Mouse (Mus musculus) lung, embryonic 16.5 days (tissue): ENCODE measurements around the gene Asns. TPM values are rescaled to one million over a fixed set of nuclear protein-coding genes. Genes with fewer than 3 reads are reported as not detected.
A peak's percentile ranks its signal among the peaks of the same experiment; 100 is the strongest.

ENCODE experiments used
- ATAC-seq: fragments of 200-750 bp; cut with Nextera tagmentation; 2 replicates; pipeline ENCODE4 v1.8.0; 2017; ENCODE audit warnings: low read depth, mild to moderate bottlenecking, moderate library complexity
- H3K27ac ChIP-seq: fragments of 300-500 bp; sonication (generic); 2 replicates; pipeline ENCODE4 v1.5.1; 2014; ENCODE audit warnings: mild to moderate bottlenecking, control low read depth, low read length
- H3K27me3 ChIP-seq: fragments of 300-500 bp; sonication (generic); 2 replicates; pipeline ENCODE4 v1.6.1; 2014; ENCODE audit warnings: low read depth, low read length, mixed read lengths; ENCODE audit not compliant: control insufficient read depth, insufficient read depth
- H3K36me3 ChIP-seq: fragments of 300-500 bp; sonication (generic); 2 replicates; pipeline ENCODE4 v1.6.1; 2014; ENCODE audit warnings: low read length; ENCODE audit not compliant: control insufficient read depth, insufficient read depth
- H3K4me1 ChIP-seq: fragments of 300-500 bp; sonication (generic); replicated peaks from 2 replicates; pipeline ENCODE4 v1.6.1; 2014; ENCODE audit warnings: low read length, mixed read lengths; ENCODE audit not compliant: control insufficient read depth, insufficient read depth
- H3K4me2 ChIP-seq: fragments of 300-500 bp; sonication (generic); 2 replicates; pipeline ENCODE4 v1.6.1; 2014; ENCODE audit warnings: low read depth, low read length, control low read depth
- H3K4me3 ChIP-seq: fragments of 300-500 bp; sonication (generic); 2 replicates; pipeline ENCODE4 v1.5.1; 2014; ENCODE audit warnings: mild to moderate bottlenecking, low read length, control low read depth
- H3K9ac ChIP-seq: fragments of 300-500 bp; sonication (generic); 2 replicates; pipeline ENCODE4 v1.6.1; 2014; ENCODE audit warnings: low read length, control low read depth
- H3K9me3 ChIP-seq: fragments of 300-500 bp; sonication (generic); 2 replicates; pipeline ENCODE4 v1.6.1; 2016; ENCODE audit warnings: low read length; ENCODE audit not compliant: control insufficient read depth
- WGBS: fragments of 180-500 bp; shearing (Covaris S2); extraction: QIAGEN DNeasy Blood & Tissue Kit; methylation state at CpG from one replicate; pipeline ENCODE4 v1.1.7; 2014; 5-methylcytosine and 5-hydroxymethylcytosine counted together
- polyA plus RNA-seq: library from polyadenylated mRNA; unstranded; fragments of >200 nt; fragmentation: Nextera tagmentation; extraction: Ambion mirVana; gene quantifications from 2 replicates; pipeline ENCODE4 v1.2.1, GENCODE M21; 2015

Gene Asns
- polyA plus RNA-seq, 1 experiment from 2014 or later, result 43.6 TPM

DNA sequence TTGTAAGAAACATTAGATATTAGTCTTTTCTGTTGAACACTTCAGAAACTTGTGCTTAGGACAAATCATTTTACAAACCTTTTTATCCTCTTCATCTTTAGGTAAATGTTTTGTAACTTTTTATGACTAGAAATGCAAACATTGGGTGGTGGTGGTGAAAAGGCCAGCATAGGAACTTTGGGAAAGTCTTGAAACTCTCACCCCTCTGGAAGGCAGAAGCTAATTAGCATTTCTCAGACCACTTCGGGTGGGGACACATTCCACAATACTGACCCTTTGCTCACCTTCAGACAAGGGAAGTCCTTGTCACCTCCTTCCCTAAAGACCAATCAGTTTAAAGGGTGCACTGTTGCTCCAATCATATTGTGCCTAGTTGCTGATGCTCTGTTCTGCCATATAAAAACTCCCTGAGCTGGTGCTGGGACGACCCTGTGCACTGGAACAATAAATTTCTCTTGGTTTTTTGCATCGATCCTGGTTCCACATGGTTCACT lies 18.8 kb upstream of the Asns start:
- H3K4me1 ChIP-seq, result 0 out of 2 replicates have a peak, but pooled peaks cover 5% of the 10 kb centered on the region
- no peak overlapping the region for H3K27ac ChIP-seq
- WGBS, result 53% methylated on average over 3 of the region's 3 CpGs
- H3K9ac ChIP-seq, result no peak overlapping the region
- H3K36me3 ChIP-seq, result no peaks in the 10 kb centered on the region
- H3K27me3 ChIP-seq, result no peaks in the 10 kb centered on the region
- no peak overlapping the region for H3K4me3 ChIP-seq
- no peak for ATAC-seq
- H3K4me2 ChIP-seq, result no peak overlapping the region
- H3K9me3 ChIP-seq, result no peaks in the 10 kb centered on the region

DNA sequence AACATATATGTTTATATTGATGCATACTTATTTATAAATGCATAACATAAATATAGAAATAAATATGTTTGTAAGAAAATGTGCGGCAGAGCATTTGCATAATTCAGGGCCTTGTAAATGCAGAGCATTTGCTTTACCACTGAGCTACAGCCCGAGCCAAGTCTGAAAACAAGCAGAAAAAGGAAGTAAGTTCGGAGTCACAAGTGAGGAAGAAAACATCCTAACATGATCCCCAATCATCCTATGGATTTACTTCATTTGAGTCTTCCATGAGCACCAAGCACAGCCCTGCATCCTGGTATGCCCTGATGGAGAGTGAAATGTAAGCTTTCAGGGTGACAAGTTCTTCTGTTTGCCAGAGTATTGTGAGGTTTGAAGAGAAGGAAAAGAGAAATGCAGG lies 15.2 kb upstream of the Asns start:
- no peak overlapping the region for H3K27ac ChIP-seq
- no peak overlapping the region for H3K4me3 ChIP-seq
- no peak overlapping the region for H3K4me2 ChIP-seq
- no peaks in the 10 kb centered on the region for H3K36me3 ChIP-seq
- no peak overlapping the region for H3K9ac ChIP-seq
- 72% methylated on average over 3 of the region's 3 CpGs for WGBS
- no peaks in the 10 kb centered on the region for H3K9me3 ChIP-seq
- no peaks in the 10 kb centered on the region for H3K27me3 ChIP-seq
- no peak for ATAC-seq
- no peaks in the 10 kb centered on the region for H3K4me1 ChIP-seq

GRCm38 (mm10) chr6:7706796-7707195 lies 13.7 kb upstream of the Asns start:
- Histone ChIP-seq H3K9me3 (no peaks in the 10 kb centered on the region), H3K27ac (no peak overlapping the region), H3K36me3 (no peaks in the 10 kb centered on the region), H3K4me3 (no peak overlapping the region), H3K4me1 (no peaks in the 10 kb centered on the region), H3K9ac (no peak overlapping the region), H3K4me2 (no peak overlapping the region), H3K27me3 (no peaks in the 10 kb centered on the region)
- WGBS, result 39% methylated on average over 1 of the region's 1 CpGs
- ATAC-seq, result no peak

DNA sequence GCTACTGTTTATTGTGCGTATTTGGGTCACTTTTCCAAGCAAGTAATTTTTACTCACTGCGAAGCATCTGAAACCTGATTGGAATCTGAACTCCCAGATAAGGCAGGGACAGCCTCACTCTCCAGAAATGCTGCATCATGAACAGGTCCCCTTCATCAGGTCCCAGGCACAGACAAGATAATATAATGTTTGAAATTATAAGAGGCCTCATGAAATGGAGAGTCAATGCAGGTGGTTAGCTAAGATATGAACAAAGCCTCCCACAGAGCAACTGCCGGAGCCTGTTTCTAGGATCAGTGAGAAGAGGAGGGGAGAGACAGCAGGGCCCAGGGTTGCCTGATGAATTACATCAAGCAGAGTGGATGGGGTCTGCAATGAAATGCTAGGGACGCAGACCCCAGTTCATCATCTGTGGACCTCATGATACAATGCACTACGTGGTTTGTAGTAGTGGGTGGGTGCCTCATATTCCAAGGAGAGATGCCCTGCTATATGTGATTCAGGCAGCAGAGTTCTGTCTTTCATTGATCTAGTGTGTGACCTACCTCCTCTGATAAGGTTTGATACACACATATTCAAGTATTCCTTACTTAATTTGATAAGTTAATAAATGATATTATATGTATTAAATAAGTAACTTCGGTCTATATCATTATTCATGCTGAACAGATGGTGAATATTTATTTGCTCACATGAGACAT lies 5.1 kb upstream of the Asns start:
- Histone ChIP-seq H3K4me1 (peaks cover 2% of the 10 kb centered on the region; the same call in 1 of the 2 replicates), H3K27ac (no peak overlapping the region), H3K4me2 (no peak overlapping the region), H3K9ac (no peak overlapping the region), H3K36me3 (no peaks in the 10 kb centered on the region), H3K4me3 (no peak overlapping the region), H3K9me3 (no peaks in the 10 kb centered on the region), H3K27me3 (no peaks in the 10 kb centered on the region)
- WGBS, result 78% methylated on average over 6 of the region's 6 CpGs
- no peak for ATAC-seq

GRCm38 (mm10) chr6:7697077-7697643 lies 4.1 kb upstream of the Asns start:
- Histone ChIP-seq H3K4me2 (no peak overlapping the region), H3K9ac (no peak overlapping the region), H3K36me3 (no peaks in the 10 kb centered on the region), H3K9me3 (no peaks in the 10 kb centered on the region), H3K4me1 (peaks cover 2% of the 10 kb centered on the region; the same call in 1 of the 2 replicates), H3K27me3 (no peaks in the 10 kb centered on the region), H3K4me3 (no peak overlapping the region), H3K27ac (no peak overlapping the region)
- ATAC-seq, result no peak
- 76% methylated on average over 4 of the region's 4 CpGs for WGBS

DNA sequence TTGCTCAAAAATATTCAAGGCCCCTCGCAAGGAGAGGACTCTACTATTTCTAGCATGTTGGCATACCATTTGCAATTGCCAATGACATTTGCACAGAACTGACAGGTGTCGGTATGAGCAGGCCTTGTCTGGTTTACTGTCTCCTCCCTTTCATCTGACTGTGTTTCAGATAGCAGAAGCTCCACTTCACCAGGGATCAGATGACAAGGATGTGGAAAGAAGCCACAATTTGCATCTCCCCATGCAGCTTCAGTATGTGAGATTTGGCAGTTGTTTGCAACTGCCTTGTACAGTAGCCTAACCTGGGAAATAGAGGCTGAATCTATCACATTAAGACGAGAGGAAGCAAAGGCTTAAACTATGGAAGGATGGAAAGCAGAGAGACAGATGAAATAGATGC lies 3.6 kb upstream of the Asns start:
- H3K9me3 ChIP-seq, result no peaks in the 10 kb centered on the region
- no peaks in the 10 kb centered on the region for H3K27me3 ChIP-seq
- H3K27ac ChIP-seq, result no peak overlapping the region
- WGBS, result 64% methylated on average over 3 of the region's 3 CpGs
- ATAC-seq, result no peak
- no peak overlapping the region for H3K4me2 ChIP-seq
- H3K4me1 ChIP-seq, result peaks cover 5% of the 10 kb centered on the region; the same call in 1 of the 2 replicates
- no peak overlapping the region for H3K9ac ChIP-seq
- no peaks in the 10 kb centered on the region for H3K36me3 ChIP-seq
- no peak overlapping the region for H3K4me3 ChIP-seq

DNA sequence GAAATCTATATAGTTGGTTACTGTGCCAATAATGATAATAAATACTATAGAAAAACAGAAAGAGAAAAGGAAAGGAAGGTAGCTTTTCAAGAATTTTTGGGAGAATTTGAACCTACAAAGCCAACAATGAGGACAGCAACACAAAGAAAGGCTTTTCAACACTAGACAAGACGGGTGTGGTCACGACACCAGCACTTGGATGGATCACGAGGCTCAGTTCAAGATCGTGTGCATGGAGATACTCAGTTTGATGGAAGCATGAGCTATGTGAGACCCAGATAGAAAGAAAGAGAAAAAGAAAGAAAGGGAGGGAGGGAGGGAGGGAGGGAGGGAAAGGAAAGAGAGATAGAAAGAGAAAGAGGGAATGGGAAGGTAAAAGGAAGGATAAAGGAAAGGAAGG lies 2.8 kb upstream of the Asns start:
- Histone ChIP-seq H3K4me2 (no peak overlapping the region), H3K9ac (no peak overlapping the region), H3K4me3 (no peak overlapping the region), H3K4me1 (peaks cover 5% of the 10 kb centered on the region; the same call in 1 of the 2 replicates), H3K9me3 (no peaks in the 10 kb centered on the region), H3K36me3 (no peaks in the 10 kb centered on the region), H3K27me3 (no peaks in the 10 kb centered on the region), H3K27ac (no peak overlapping the region)
- ATAC-seq, result no peak
- WGBS, result 65% methylated on average over 4 of the region's 4 CpGs

DNA sequence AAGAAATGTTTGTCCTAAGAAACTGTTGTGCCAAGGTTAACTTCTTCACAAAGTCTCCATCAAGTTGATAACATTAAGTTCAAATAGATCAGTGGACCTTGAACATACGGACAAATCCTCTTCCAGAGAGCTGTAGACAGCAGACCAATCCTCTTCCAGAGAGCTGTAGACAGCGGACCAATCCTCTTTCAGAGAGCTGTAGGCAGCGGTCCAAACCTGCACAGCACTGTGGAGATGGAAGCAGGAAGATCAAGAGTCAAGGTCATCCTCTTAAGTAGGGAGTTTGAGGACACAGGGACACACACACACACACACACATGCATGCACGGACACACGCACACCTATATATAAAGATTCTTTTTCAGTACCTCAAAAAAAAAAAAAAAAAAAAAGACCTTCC lies 612 bp upstream of the Asns start:
- Histone ChIP-seq H3K4me3 (no peak overlapping the region), H3K4me2 (no peak overlapping the region), H3K27ac (no peak overlapping the region), H3K9me3 (no peaks in the 10 kb centered on the region), H3K27me3 (no peaks in the 10 kb centered on the region), H3K36me3 (no peaks in the 10 kb centered on the region), H3K9ac (no peak overlapping the region), H3K4me1 (peaks cover 5% of the 10 kb centered on the region; the same call in 1 of the 2 replicates)
- ATAC-seq, result no peak
- whole genome bisulfite sequencing, result 68% methylated on average over 5 of the region's 5 CpGs

DNA sequence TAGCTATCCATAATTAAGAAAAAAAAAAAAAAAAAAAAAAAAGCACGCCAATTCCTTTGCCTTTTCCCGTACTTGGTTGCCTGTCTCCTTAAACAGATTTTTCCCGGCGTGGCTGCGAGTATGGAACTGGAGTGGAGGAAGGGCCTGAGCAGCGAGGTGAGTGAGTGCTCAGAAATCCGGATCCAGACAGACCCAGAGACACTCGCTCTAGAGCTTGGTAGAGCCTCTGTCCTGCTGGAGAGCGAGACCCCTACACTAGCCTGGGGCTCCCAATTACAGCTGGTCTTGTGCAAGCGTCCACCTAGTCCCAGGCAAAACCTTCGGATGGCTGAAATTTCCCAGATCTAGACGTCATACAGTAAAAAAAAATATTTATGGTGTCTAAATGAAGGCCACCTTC lies 603 bp downstream of the Asns start:
- peak overlapping the region; percentile 74 for H3K9ac ChIP-seq
- peak overlapping the region; percentile 68 for H3K27ac ChIP-seq
- peaks cover 5% of the 10 kb centered on the region; the same call in 1 of the 2 replicates for H3K4me1 ChIP-seq
- WGBS, result under 1% methylated on average over 12 of the region's 12 CpGs
- H3K9me3 ChIP-seq, result no peaks in the 10 kb centered on the region
- H3K27me3 ChIP-seq, result no peaks in the 10 kb centered on the region
- ATAC-seq, result peak; percentile 72
- H3K4me3 ChIP-seq, result peak overlapping the region; percentile 75
- peak overlapping the region; percentile 98 for H3K4me2 ChIP-seq
- no peaks in the 10 kb centered on the region for H3K36me3 ChIP-seq
